Mouse (Mus musculus) left cerebral cortex, postnatal 14 days (tissue): Measurements from ENCODE around the gene Phc2. TPM values are rescaled to one million over a fixed set of nuclear protein-coding genes. Genes with fewer than 3 reads are reported as not detected.
"Not testable (repeated sequence)": the region's sequence is repeated elsewhere in the genome, so short reads cannot be mapped to it uniquely, and the experiment has no call there.

Experiments used
- DNase-seq, 2 experiments: peaks; one replicate each; pipeline ENCODE4 v3.0.0; 2021 to 2022; ENCODE audit warnings: low spot score in 2 of 2, mixed read lengths in 1 of 2
- intact Hi-C: fragments of 180-260 bp; cut with DNase I; formaldehyde crosslinking; loops from one replicate; pipeline ENCODE4 v1.15.1; 2025
- long read RNA-seq, 2 experiments: library from polyadenylated mRNA; stranded (forward); transcript quantifications; one replicate each; pipeline ENCODE4 v2.0.0; 2021
- total RNA-seq, 2 experiments: library from RNA; stranded (reverse); gene quantifications; 2 replicates each; pipeline ENCODE4 v1.2.3; 2021

Gene Phc2
- total RNA-seq = 10 to 100 TPM; 74.8 to 77.2 TPM
- long read RNA-seq, experiment 1, transcript Phc2-201 (15 exons, 3,949 nt) = minor isoform, 8 of 156 reads
- long read RNA-seq, experiment 1, transcript Phc2-202 (7 exons, 2,535 nt) = major isoform, 90 of 156 reads
- long read RNA-seq, experiment 1, partial matches to known transcripts = 19 of 156 reads
- long read RNA-seq, experiment 1, other reads (novel, unspliced or antisense) = 39 of 156 reads
- long read RNA-seq, experiment 2, transcript Phc2-202 (7 exons, 2,535 nt) = major isoform, 68 of 112 reads
- long read RNA-seq, experiment 2, partial matches to known transcripts = 9 of 112 reads
- long read RNA-seq, experiment 2, other reads (novel, unspliced or antisense) = 34 of 112 reads

- DNase-seq = peak; percentile 95 to 97
- intact Hi-C loops = loop anchor here (5.0 kb wide), 1 partner anchor 42 kb away; the partner anchor contains the start of gene Zscan20
Measured at GRCm38 (mm10) chr4:128654505-128655381, at the start of gene Phc2. Gene Phc2 (plus strand): TSS chr4:128654702.

- intact Hi-C loops = no loop called here
- peak; percentile 30 to 57 for DNase-seq
Measured at GRCm38 (mm10) chr4:128606586-128606985, 47.9 kb upstream of the Phc2 start.

- intact Hi-C loops = no loop called here
- DNase-seq = peak; percentile 21 to 45
Measured at GRCm38 (mm10) chr4:128607661-128608060, 46.8 kb upstream of the Phc2 start.

- DNase-seq = no peak
- intact Hi-C loops = no loop called here
Measured at GRCm38 (mm10) chr4:128609276-128609924, 45.1 kb upstream of the Phc2 start.

GRCm38 (mm10) chr4:128609925-128610402, 44.5 kb upstream of the Phc2 start, which contains the start of gene Zscan20:
Gene Zscan20 (minus strand): TSS chr4:128610098.
- intact Hi-C loops = loop anchor here (5.0 to 10.0 kb wide), 3 partner anchors 42 to 165 kb away; partner anchors contain the start of gene Phc2
- peak; percentile 97 to 99 for DNase-seq

- DNase-seq = no peak
- intact Hi-C loops = loop anchor here (5.0 to 10.0 kb wide), 3 partner anchors 42 to 164 kb away; partner anchors contain the start of gene Phc2
Measured at GRCm38 (mm10) chr4:128610706-128611105, 43.8 kb upstream of the Phc2 start.

- intact Hi-C loops = loop anchor here (2.0 to 10.0 kb wide), 4 partner anchors 41 to 247 kb away; partner anchors contain the start of gene Phc2
- not testable (repeated sequence) for DNase-seq
Measured at GRCm38 (mm10) chr4:128611726-128612125, 42.8 kb upstream of the Phc2 start.

GRCm38 (mm10) chr4:128613326-128613725, 41.2 kb upstream of the Phc2 start:
- intact Hi-C loops = loop anchor here (2.0 to 10.0 kb wide), 4 partner anchors 39 to 245 kb away; partner anchors contain the start of gene Phc2
- DNase-seq = peak; percentile 71

GRCm38 (mm10) chr4:128615761-128616160, 38.7 kb upstream of the Phc2 start:
- no peak for DNase-seq
- intact Hi-C loops = loop anchor here (10.0 kb wide), 1 partner anchor 159 kb away; no protein-coding TSS in a partner anchor

GRCm38 (mm10) chr4:128617363-128618120, 37.0 kb upstream of the Phc2 start:
- intact Hi-C loops = loop anchor here (10.0 kb wide), 1 partner anchor 157 kb away; no protein-coding TSS in a partner anchor

GRCm38 (mm10) chr4:128618246-128618911, 36.1 kb upstream of the Phc2 start, which contains the start of gene Tlr12:
Gene Tlr12 (minus strand): TSS chr4:128618619.
- DNase-seq = no peak
- intact Hi-C loops = loop anchor here (10.0 kb wide), 1 partner anchor 156 kb away; no protein-coding TSS in a partner anchor

More at GRCm38 (mm10) chr4:128617363-128618120, 37.0 kb upstream of the Phc2 start:
- no peak for DNase-seq

GRCm38 (mm10) chr4:128618963-128619362, 35.5 kb upstream of the Phc2 start:
- DNase-seq = no peak
- intact Hi-C loops = loop anchor here (10.0 kb wide), 1 partner anchor 156 kb away; no protein-coding TSS in a partner anchor

- DNase-seq = no peak
- intact Hi-C loops = no loop called here
Measured at GRCm38 (mm10) chr4:128620572-128620971, 33.9 kb upstream of the Phc2 start.

- no peak for DNase-seq
- intact Hi-C loops = no loop called here
Measured at GRCm38 (mm10) chr4:128621109-128621508, 33.4 kb upstream of the Phc2 start.

GRCm38 (mm10) chr4:128635451-128635850, 19.1 kb upstream of the Phc2 start:
- intact Hi-C loops = no loop called here
- DNase-seq = no peak

- intact Hi-C loops = no loop called here
- no peak for DNase-seq
Measured at GRCm38 (mm10) chr4:128635894-128636585, 18.5 kb upstream of the Phc2 start.

GRCm38 (mm10) chr4:128637250-128637649, 17.3 kb upstream of the Phc2 start:
- intact Hi-C loops = no loop called here

More at GRCm38 (mm10) chr4:128637250-128637649, 17.3 kb upstream of the Phc2 start:
- no peak for DNase-seq
